Mouse (Mus musculus) kidney, embryonic 14.5 days (tissue): Measurements from ENCODE around the gene Gm20521. TPM values are rescaled to one million over a fixed set of nuclear protein-coding genes. Genes with fewer than 3 reads are reported as not detected.

ENCODE experiments used
- ATAC-seq: fragments of 200-750 bp; cut with Nextera tagmentation; 2 replicates; pipeline ENCODE4 v1.8.0; 2017; ENCODE audit warnings: moderate number of reproducible peaks, mild to moderate bottlenecking, moderate TSS enrichment, moderate library complexity; ENCODE audit not compliant: low FRiP score, low TSS enrichment
- H3K27ac ChIP-seq: fragments of 300-500 bp; sonication (generic); 2 replicates; pipeline ENCODE4 v1.5.1; 2014; ENCODE audit warnings: low read depth, mild to moderate bottlenecking, low read length, moderate library complexity, mixed read lengths
- H3K27me3 ChIP-seq: fragments of 300-500 bp; sonication (generic); 2 replicates; pipeline ENCODE4 v1.6.1; 2014; ENCODE audit warnings: mild to moderate bottlenecking, low read length; ENCODE audit not compliant: control insufficient read depth, insufficient read depth
- H3K36me3 ChIP-seq: fragments of 300-500 bp; sonication (generic); 2 replicates; pipeline ENCODE4 v1.6.1; 2014; ENCODE audit warnings: low read length, mixed read lengths; ENCODE audit not compliant: control insufficient read depth, insufficient read depth
- H3K4me1 ChIP-seq: fragments of 300-500 bp; sonication (generic); 2 replicates; pipeline ENCODE4 v1.6.1; 2014; ENCODE audit warnings: low read length, mixed read lengths; ENCODE audit not compliant: control insufficient read depth, insufficient read depth
- H3K4me2 ChIP-seq: fragments of 300-500 bp; sonication (generic); replicated peaks from 2 replicates; pipeline ENCODE4 v1.6.1; 2014; ENCODE audit warnings: low read depth, mild to moderate bottlenecking, low read length
- H3K4me3 ChIP-seq: fragments of 300-500 bp; sonication (generic); 2 replicates; pipeline ENCODE4 v1.5.1; 2014; ENCODE audit warnings: mild to moderate bottlenecking, low read length
- H3K9ac ChIP-seq: fragments of 300-500 bp; sonication (generic); 2 replicates; pipeline ENCODE4 v1.6.1; 2014; ENCODE audit warnings: low read depth, mild to moderate bottlenecking, low read length, moderate library complexity
- H3K9me3 ChIP-seq: fragments of 300-500 bp; sonication (generic); 2 replicates; pipeline ENCODE4 v1.6.1; 2016; ENCODE audit warnings: low read length; ENCODE audit not compliant: control insufficient read depth
- WGBS: fragments of 180-500 bp; shearing (Covaris S2); extraction: QIAGEN DNeasy Blood & Tissue Kit; methylation state at CpG from one replicate; pipeline ENCODE4 v1.1.7; 2014; 5-methylcytosine and 5-hydroxymethylcytosine counted together
- polyA plus RNA-seq: library from polyadenylated mRNA; unstranded; fragments of >200 nt; fragmentation: Nextera tagmentation; extraction: Ambion mirVana; gene quantifications from 2 replicates; pipeline ENCODE4 v1.2.1, GENCODE M21; 2014

Gm20521 gene
- polyA plus RNA-seq, 1 experiment from 2014 or later: not detected

GRCm38 (mm10) chr14:54938431-54939219 lies 55.4 kb downstream of the Gm20521 start:
- Histone ChIP-seq H3K36me3 (no peaks in the 10 kb centered on the region), H3K4me1 (peaks cover 17% of the 10 kb centered on the region), H3K27me3 (no peaks in the 10 kb centered on the region), H3K4me2 (no peak overlapping the region), H3K27ac (no peak overlapping the region), H3K9me3 (no peaks in the 10 kb centered on the region), H3K4me3 (no peak overlapping the region), H3K9ac (no peak overlapping the region)
- no peak for ATAC-seq
- WGBS: 83% methylated on average over 15 of the region's 15 CpGs

- Histone ChIP-seq H3K4me1 (peaks cover 17% of the 10 kb centered on the region), H3K4me2 (no peak overlapping the region), H3K9me3 (no peaks in the 10 kb centered on the region), H3K9ac (no peak overlapping the region), H3K4me3 (no peak overlapping the region), H3K27ac (no peak overlapping the region), H3K36me3 (no peaks in the 10 kb centered on the region), H3K27me3 (no peaks in the 10 kb centered on the region)
- WGBS: 49% methylated on average over 12 of the region's 12 CpGs
- ATAC-seq: peak; percentile 51; the same call in 1 of the 2 replicates
These were observed 56.4 kb downstream of the Gm20521 start for GRCm38 (mm10) chr14:54939434-54940175.

- H3K4me3 ChIP-seq: no peak overlapping the region
- peaks cover 17% of the 10 kb centered on the region for H3K4me1 ChIP-seq
- no peak overlapping the region for H3K9ac ChIP-seq
- 74% methylated on average over 3 of the region's 3 CpGs for WGBS
- H3K4me2 ChIP-seq: no peak overlapping the region
- no peak for ATAC-seq
- H3K27me3 ChIP-seq: no peaks in the 10 kb centered on the region
- H3K9me3 ChIP-seq: no peaks in the 10 kb centered on the region
- no peak overlapping the region for H3K27ac ChIP-seq
- H3K36me3 ChIP-seq: no peaks in the 10 kb centered on the region
These were observed 56.9 kb downstream of the Gm20521 start for GRCm38 (mm10) chr14:54940176-54940530.

- Histone ChIP-seq H3K36me3 (no peaks in the 10 kb centered on the region), H3K4me1 (peaks cover 14% of the 10 kb centered on the region), H3K4me2 (no peak overlapping the region), H3K27ac (no peak overlapping the region), H3K4me3 (no peak overlapping the region), H3K9me3 (no peaks in the 10 kb centered on the region), H3K27me3 (no peaks in the 10 kb centered on the region), H3K9ac (no peak overlapping the region)
- no peak for ATAC-seq
- WGBS: 67% methylated on average over 13 of the region's 13 CpGs
These were observed 58.1 kb downstream of the Gm20521 start for GRCm38 (mm10) chr14:54941024-54941978.

GRCm38 (mm10) chr14:54942479-54942878 lies 59.2 kb downstream of the Gm20521 start:
- Histone ChIP-seq H3K4me1 (0 out of 2 replicates have a peak, but pooled peaks cover 8% of the 10 kb centered on the region), H3K9me3 (no peaks in the 10 kb centered on the region), H3K36me3 (no peaks in the 10 kb centered on the region), H3K9ac (no peak overlapping the region), H3K4me3 (no peak overlapping the region), H3K4me2 (no peak overlapping the region), H3K27me3 (no peaks in the 10 kb centered on the region), H3K27ac (no peak overlapping the region)
- 93% methylated on average over 8 of the region's 8 CpGs for WGBS
- ATAC-seq: no peak

- no peak overlapping the region for H3K4me3 ChIP-seq
- 0 out of 2 replicates have a peak, but pooled peaks cover 8% of the 10 kb centered on the region for H3K4me1 ChIP-seq
- no peak overlapping the region for H3K4me2 ChIP-seq
- no peak overlapping the region for H3K9ac ChIP-seq
- no peak for ATAC-seq
- H3K36me3 ChIP-seq: no peaks in the 10 kb centered on the region
- no peaks in the 10 kb centered on the region for H3K9me3 ChIP-seq
- H3K27ac ChIP-seq: no peak overlapping the region
- no peaks in the 10 kb centered on the region for H3K27me3 ChIP-seq
- 94% methylated on average over 7 of the region's 7 CpGs for WGBS
These were observed 60.7 kb downstream of the Gm20521 start for GRCm38 (mm10) chr14:54943971-54944370.

- Histone ChIP-seq H3K4me2 (no peak overlapping the region), H3K9ac (no peak overlapping the region), H3K4me3 (no peak overlapping the region), H3K4me1 (0 out of 2 replicates have a peak, but pooled peaks cover under 1% of the 10 kb centered on the region), H3K27me3 (no peaks in the 10 kb centered on the region), H3K9me3 (no peaks in the 10 kb centered on the region), H3K27ac (no peak overlapping the region), H3K36me3 (no peaks in the 10 kb centered on the region)
- ATAC-seq: no peak
- 75% methylated on average over 2 of the region's 2 CpGs for WGBS
These were observed 61.7 kb downstream of the Gm20521 start for GRCm38 (mm10) chr14:54944939-54945338.

- WGBS: 55% methylated on average over 19 of the region's 19 CpGs
- no peaks in the 10 kb centered on the region for H3K27me3 ChIP-seq
- no peak overlapping the region for H3K4me3 ChIP-seq
- no peaks in the 10 kb centered on the region for H3K36me3 ChIP-seq
- H3K4me2 ChIP-seq: no peak overlapping the region
- no peak for ATAC-seq
- H3K9me3 ChIP-seq: no peaks in the 10 kb centered on the region
- no peak overlapping the region for H3K9ac ChIP-seq
- no peaks in the 10 kb centered on the region for H3K4me1 ChIP-seq
- no peak overlapping the region for H3K27ac ChIP-seq
These were observed 62.9 kb downstream of the Gm20521 start for GRCm38 (mm10) chr14:54945975-54946704.
